Mouse (Mus musculus): Measurements from ENCODE around the gene Lmcd1.

The Lmcd1 gene

GRCm38 (mm10) chr6:112287671-112288070 lies 14.1 kb downstream of the Lmcd1 start:
- no peak for DNase-seq (ENCODE audit: low spot score)

- no peak for DNase-seq (ENCODE audit: low spot score)
Measured at GRCm38 (mm10) chr6:112288271-112288670, 14.7 kb downstream of the Lmcd1 start.

- DNase-seq (ENCODE audit: low spot score), result no peak
Measured at GRCm38 (mm10) chr6:112291146-112291545, 17.6 kb downstream of the Lmcd1 start.

- DNase-seq (ENCODE audit: low spot score), result no peak
Measured at GRCm38 (mm10) chr6:112293320-112293719, 19.8 kb downstream of the Lmcd1 start.

GRCm38 (mm10) chr6:112295269-112295668 lies 21.7 kb downstream of the Lmcd1 start:
- DNase-seq (ENCODE audit: low spot score), result no peak

- no peak for DNase-seq (ENCODE audit: low spot score)
Measured at GRCm38 (mm10) chr6:112300146-112300545, 26.6 kb downstream of the Lmcd1 start.

GRCm38 (mm10) chr6:112300633-112301032 lies 27.1 kb downstream of the Lmcd1 start:
- DNase-seq (ENCODE audit: low spot score), result no peak

GRCm38 (mm10) chr6:112302248-112302647 lies 28.7 kb downstream of the Lmcd1 start:
- no peak for DNase-seq (ENCODE audit: low spot score)

- DNase-seq (ENCODE audit: low spot score), result no peak
Measured at GRCm38 (mm10) chr6:112302814-112303383, 29.3 kb downstream of the Lmcd1 start.

GRCm38 (mm10) chr6:112304751-112305150 lies 31.2 kb downstream of the Lmcd1 start:
- no peak for DNase-seq (ENCODE audit: low spot score)

GRCm38 (mm10) chr6:112309330-112309938 lies 35.9 kb downstream of the Lmcd1 start:
- no peak for DNase-seq (ENCODE audit: low spot score)

- no peak for DNase-seq (ENCODE audit: low spot score)
Measured at GRCm38 (mm10) chr6:112311385-112311784, 37.8 kb downstream of the Lmcd1 start.

GRCm38 (mm10) chr6:112319449-112319848 lies 45.9 kb downstream of the Lmcd1 start:
- no peak for DNase-seq (ENCODE audit: low spot score)

- no peak for DNase-seq (ENCODE audit: low spot score)
Measured at GRCm38 (mm10) chr6:112320679-112321078, 47.1 kb downstream of the Lmcd1 start.

- no peak for DNase-seq (ENCODE audit: low spot score)
Measured at GRCm38 (mm10) chr6:112322916-112323315, 49.4 kb downstream of the Lmcd1 start.

- DNase-seq (ENCODE audit: low spot score), result no peak
Measured at GRCm38 (mm10) chr6:112325213-112325612, 51.7 kb downstream of the Lmcd1 start.

- no peak for DNase-seq (ENCODE audit: low spot score)
Measured at GRCm38 (mm10) chr6:112327793-112328192, 54.2 kb downstream of the Lmcd1 start.

GRCm38 (mm10) chr6:112330520-112331222 lies 57.1 kb downstream of the Lmcd1 start:
- no peak for DNase-seq (ENCODE audit: low spot score)

GRCm38 (mm10) chr6:112331223-112331598 lies 57.7 kb downstream of the Lmcd1 start:
- DNase-seq (ENCODE audit: low spot score), result no peak

- no peak for DNase-seq (ENCODE audit: low spot score)
Measured at GRCm38 (mm10) chr6:112333930-112334329, 60.4 kb downstream of the Lmcd1 start.

- no peak for DNase-seq (ENCODE audit: low spot score)
Measured at GRCm38 (mm10) chr6:112337667-112338066, 64.1 kb downstream of the Lmcd1 start.

GRCm38 (mm10) chr6:112339016-112339415 lies 65.5 kb downstream of the Lmcd1 start:
- DNase-seq (ENCODE audit: low spot score), result no peak

- no peak for DNase-seq (ENCODE audit: low spot score)
Measured at GRCm38 (mm10) chr6:112350452-112350851, 76.9 kb downstream of the Lmcd1 start.

GRCm38 (mm10) chr6:112359341-112359740 lies 85.8 kb downstream of the Lmcd1 start:
- no peak for DNase-seq (ENCODE audit: low spot score)
